Mouse (Mus musculus): Measurements from ENCODE around the gene Zfp672. TPM values are rescaled to one million over a fixed set of nuclear protein-coding genes. Genes with fewer than 3 reads are reported as not detected.
"Not testable (repeated sequence)": the region's sequence is repeated elsewhere in the genome, so short reads cannot be mapped to it uniquely, and the experiment has no call there.

Gene Zfp672
- polyA plus RNA-seq (2011; ENCODE audit: insufficient read depth, insufficient read length, low replicate concordance, missing spikeins): 20.1 and 39.4 TPM in 2 replicates

- under 1% methylated on average over 52 of the region's 52 CpGs for WGBS
- Histone ChIP-seq H3K27ac (ENCODE audit: control insufficient read depth, insufficient read depth, low read depth, low read length, poor library complexity) (peak within 1 kb of the TSS; percentile 63), H3K4me1 (ENCODE audit: control insufficient read depth, insufficient read depth, low read length) (peaks cover 4% of the 10 kb centered on the region), H3K4me3 (replicated peaks; ENCODE audit: control insufficient read depth, low read depth, low read length) (peak within 1 kb of the TSS; percentile 79)
- no peak for TF ChIP-seq CTCF (IDR thresholded peaks at IDR 0.05; ENCODE audit: control insufficient read depth, insufficient read depth, low read length)
- no peak for TF ChIP-seq POLR2A (IDR thresholded peaks at IDR 0.05; ENCODE audit: borderline replicate concordance, control insufficient read depth, low read depth, low read length)
These were observed at the start of gene Zfp672, which contains the start of gene Sh3bp5l for GRCm38 (mm10) chr11:58330276-58331148. TSS of gene Zfp672 (minus strand) at chr11:58330339. TSS of gene Sh3bp5l (plus strand) at chr11:58330724.

DNA sequence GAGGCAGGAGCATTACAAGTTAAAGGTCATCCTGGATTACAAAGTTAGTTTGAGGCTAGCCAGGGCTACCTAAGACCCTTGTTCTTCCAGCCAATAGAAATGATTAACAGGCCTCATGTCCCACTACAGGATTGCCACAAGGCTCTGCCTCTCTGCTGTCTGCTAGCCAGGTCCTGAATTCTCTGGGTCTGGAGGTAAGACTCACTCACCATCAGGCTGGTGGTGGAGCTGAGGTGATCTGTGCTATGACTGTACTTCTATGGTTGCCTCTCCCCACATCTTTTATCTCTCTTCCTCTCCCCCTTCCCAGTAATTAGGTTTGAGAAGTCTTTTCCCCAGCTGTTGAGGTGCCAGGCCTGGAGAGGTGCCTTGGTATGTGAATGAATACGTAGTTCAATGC is 49.4 kb upstream of the Zfp672 start:
- H3K4me1 ChIP-seq (ENCODE audit: control insufficient read depth, insufficient read depth, low read length): no peaks in the 10 kb centered on the region
- TF ChIP-seq CTCF (IDR thresholded peaks at IDR 0.05; ENCODE audit: control insufficient read depth, insufficient read depth, low read length) (no peak), POLR2A (IDR thresholded peaks at IDR 0.05; ENCODE audit: borderline replicate concordance, control insufficient read depth, low read depth, low read length) (no peak)
- no peak overlapping the region for H3K27ac ChIP-seq (ENCODE audit: control insufficient read depth, insufficient read depth, low read depth, low read length, poor library complexity)
- 89% methylated on average over 1 of the region's 1 CpGs for WGBS
- H3K4me3 ChIP-seq (replicated peaks; ENCODE audit: control insufficient read depth, low read depth, low read length): no peak overlapping the region

DNA sequence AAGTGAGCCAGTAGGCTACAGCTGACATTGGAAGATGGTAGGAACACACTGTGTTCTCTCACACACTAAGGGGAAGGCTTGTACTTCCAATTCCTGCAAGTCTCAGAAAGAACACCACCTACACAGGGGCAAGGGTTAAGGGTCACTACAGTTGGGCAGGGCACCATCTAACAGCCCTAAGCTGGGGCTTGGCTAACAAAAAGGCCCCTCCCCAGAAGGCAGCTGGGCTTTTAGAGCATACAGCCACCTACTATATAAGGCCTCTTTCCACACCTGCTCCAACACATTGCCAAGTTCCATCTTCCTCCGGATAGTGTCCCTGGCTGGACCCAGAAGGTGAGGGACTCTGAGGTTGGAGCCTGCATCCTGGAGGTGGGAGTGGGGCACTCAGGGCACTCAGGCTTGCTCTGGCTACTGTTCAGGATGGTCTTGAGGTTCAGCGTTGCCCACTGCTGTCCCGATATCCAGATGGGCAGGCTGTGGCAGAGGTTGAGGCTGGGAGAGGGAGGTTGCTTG is 48.7 kb upstream of the Zfp672 start, which contains the start of gene Lypd8:
Gene Lypd8, plus strand, starts transcription at position 281 of the 516 bp plus-strand sequence.
- WGBS: 84% methylated on average over 3 of the region's 3 CpGs
- H3K27ac ChIP-seq (ENCODE audit: control insufficient read depth, insufficient read depth, low read depth, low read length, poor library complexity): no peak within 1 kb of the TSS
- H3K4me3 ChIP-seq (replicated peaks; ENCODE audit: control insufficient read depth, low read depth, low read length): no peak within 1 kb of the TSS
- no peaks in the 10 kb centered on the region for H3K4me1 ChIP-seq (ENCODE audit: control insufficient read depth, insufficient read depth, low read length)
- no peak for TF ChIP-seq POLR2A (IDR thresholded peaks at IDR 0.05; ENCODE audit: borderline replicate concordance, control insufficient read depth, low read depth, low read length)
- TF ChIP-seq CTCF (IDR thresholded peaks at IDR 0.05; ENCODE audit: control insufficient read depth, insufficient read depth, low read length): no peak

- 61% methylated on average over 1 of the region's 1 CpGs for WGBS
- Histone ChIP-seq H3K4me1 (ENCODE audit: control insufficient read depth, insufficient read depth, low read length) (no peaks in the 10 kb centered on the region), H3K4me3 (replicated peaks; ENCODE audit: control insufficient read depth, low read depth, low read length) (no peak overlapping the region), H3K27ac (ENCODE audit: control insufficient read depth, insufficient read depth, low read depth, low read length, poor library complexity) (no peak overlapping the region)
- TF ChIP-seq CTCF (IDR thresholded peaks at IDR 0.05; ENCODE audit: control insufficient read depth, insufficient read depth, low read length) (no peak), POLR2A (IDR thresholded peaks at IDR 0.05; ENCODE audit: borderline replicate concordance, control insufficient read depth, low read depth, low read length) (no peak)
These were observed 47.5 kb upstream of the Zfp672 start for GRCm38 (mm10) chr11:58377686-58378085.

GRCm38 (mm10) chr11:58377273-58377672 is 47.1 kb upstream of the Zfp672 start:
- 78% methylated on average over 2 of the region's 2 CpGs for WGBS

GRCm38 (mm10) chr11:58366191-58366590 is 36.1 kb upstream of the Zfp672 start:
- not testable (repeated sequence) for H3K4me1 ChIP-seq (ENCODE audit: control insufficient read depth, insufficient read depth, low read length); H3K4me3 ChIP-seq (replicated peaks; ENCODE audit: control insufficient read depth, low read depth, low read length); H3K27ac ChIP-seq (ENCODE audit: control insufficient read depth, insufficient read depth, low read depth, low read length, poor library complexity)
- WGBS: no CpG with 5 or more reads among the region's 6 CpGs

More at GRCm38 (mm10) chr11:58377273-58377672, 47.1 kb upstream of the Zfp672 start:
- no peaks in the 10 kb centered on the region for H3K4me1 ChIP-seq (ENCODE audit: control insufficient read depth, insufficient read depth, low read length)
- H3K4me3 ChIP-seq (replicated peaks; ENCODE audit: control insufficient read depth, low read depth, low read length): no peak overlapping the region
- no peak overlapping the region for H3K27ac ChIP-seq (ENCODE audit: control insufficient read depth, insufficient read depth, low read depth, low read length, poor library complexity)
- TF ChIP-seq CTCF (IDR thresholded peaks at IDR 0.05; ENCODE audit: control insufficient read depth, insufficient read depth, low read length) (no peak), POLR2A (IDR thresholded peaks at IDR 0.05; ENCODE audit: borderline replicate concordance, control insufficient read depth, low read depth, low read length) (no peak)

DNA sequence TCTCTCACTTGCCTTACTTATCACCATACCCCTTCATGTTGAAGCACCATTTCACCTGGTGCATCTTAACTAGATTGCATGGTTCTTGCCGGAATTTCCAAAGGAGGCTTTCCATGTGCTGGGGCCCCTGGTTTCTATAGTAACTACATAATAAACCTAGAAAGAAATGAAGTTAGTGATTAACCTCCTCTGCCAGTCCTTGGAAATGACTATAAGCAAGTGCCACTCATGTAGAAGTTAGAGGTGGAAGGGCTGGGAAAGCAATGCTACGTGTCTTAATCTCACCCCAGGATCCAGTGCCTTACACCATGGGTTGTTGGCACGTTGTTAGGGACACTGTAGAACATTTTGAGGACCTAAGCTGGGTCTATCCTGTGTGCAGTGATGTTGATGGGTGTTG is 34.3 kb upstream of the Zfp672 start:
- no peak for TF ChIP-seq POLR2A (IDR thresholded peaks at IDR 0.05; ENCODE audit: borderline replicate concordance, control insufficient read depth, low read depth, low read length)
- no peak for TF ChIP-seq CTCF (IDR thresholded peaks at IDR 0.05; ENCODE audit: control insufficient read depth, insufficient read depth, low read length)
- H3K4me3 ChIP-seq (replicated peaks; ENCODE audit: control insufficient read depth, low read depth, low read length): no peak overlapping the region
- no peaks in the 10 kb centered on the region for H3K4me1 ChIP-seq (ENCODE audit: control insufficient read depth, insufficient read depth, low read length)
- H3K27ac ChIP-seq (ENCODE audit: control insufficient read depth, insufficient read depth, low read depth, low read length, poor library complexity): no peak overlapping the region
- 74% methylated on average over 3 of the region's 3 CpGs for WGBS

GRCm38 (mm10) chr11:58362562-58362961 is 32.4 kb upstream of the Zfp672 start:
- not testable (repeated sequence) for H3K4me3 ChIP-seq (replicated peaks; ENCODE audit: control insufficient read depth, low read depth, low read length); H3K4me1 ChIP-seq (ENCODE audit: control insufficient read depth, insufficient read depth, low read length); H3K27ac ChIP-seq (ENCODE audit: control insufficient read depth, insufficient read depth, low read depth, low read length, poor library complexity)
- WGBS: no CpG with 5 or more reads among the region's 6 CpGs
